Mouse (Mus musculus) monocyte, adult 5-6 weeks (primary cell): ENCODE measurements around the gene Bank1. TPM values are rescaled to one million over a fixed set of nuclear protein-coding genes. Genes with fewer than 3 reads are reported as not detected.

Experiments used
- ATAC-seq: fragments of 153-309, 156-312 bp; replicated peaks from 2 replicates; pipeline ENCODE4 v1.8.0; 2017; ENCODE audit warnings: mild to moderate bottlenecking; ENCODE audit not compliant: low TSS enrichment, insufficient number of reproducible peaks, severe bottlenecking, poor library complexity, low FRiP score
- total RNA-seq: library from RNA; stranded (forward); fragments of 200-1000, 200-491, 200-594 nt; gene quantifications from 3 replicates; pipeline ENCODE4 v1.2.3, GENCODE M21; 2017

Gene Bank1
- total RNA-seq, 1 experiment from 2014 or later = 96.7 TPM

GRCm38 (mm10) chr3:136147166-136147565, 178.7 kb downstream of the Bank1 start:
- ATAC-seq = no peak

- no peak for ATAC-seq
Measured at GRCm38 (mm10) chr3:136132013-136132412, 193.9 kb downstream of the Bank1 start.

- no peak for ATAC-seq
Measured at GRCm38 (mm10) chr3:136115478-136116215, 210.2 kb downstream of the Bank1 start.

- no peak for ATAC-seq
Measured at GRCm38 (mm10) chr3:136109411-136110139, 216.3 kb downstream of the Bank1 start.

GRCm38 (mm10) chr3:136106452-136106851, 219.4 kb downstream of the Bank1 start:
- ATAC-seq = no peak

- no peak for ATAC-seq
Measured at GRCm38 (mm10) chr3:136103339-136103738, 222.5 kb downstream of the Bank1 start.

- ATAC-seq = no peak
Measured at GRCm38 (mm10) chr3:136100973-136101500, 224.8 kb downstream of the Bank1 start.

- ATAC-seq = no peak
Measured at GRCm38 (mm10) chr3:136100292-136100691, 225.6 kb downstream of the Bank1 start.

GRCm38 (mm10) chr3:136086948-136087660, 238.8 kb downstream of the Bank1 start:
- ATAC-seq = no peak

GRCm38 (mm10) chr3:136086431-136086830, 239.4 kb downstream of the Bank1 start:
- no peak for ATAC-seq

GRCm38 (mm10) chr3:136085077-136085476, 240.8 kb downstream of the Bank1 start:
- ATAC-seq = no peak

GRCm38 (mm10) chr3:136084066-136084465, 241.8 kb downstream of the Bank1 start:
- ATAC-seq = no peak

- ATAC-seq = no peak
Measured at GRCm38 (mm10) chr3:136081264-136081663, 244.6 kb downstream of the Bank1 start.

GRCm38 (mm10) chr3:136078535-136078934, 247.3 kb downstream of the Bank1 start:
- ATAC-seq = no peak

GRCm38 (mm10) chr3:136070394-136070793, 255.5 kb downstream of the Bank1 start:
- ATAC-seq = no peak

GRCm38 (mm10) chr3:136061907-136062306, 264.0 kb downstream of the Bank1 start:
- ATAC-seq = no peak

- no peak for ATAC-seq
Measured at GRCm38 (mm10) chr3:136050635-136051034, 275.2 kb downstream of the Bank1 start.

GRCm38 (mm10) chr3:136050215-136050614, 275.7 kb downstream of the Bank1 start:
- ATAC-seq = no peak

- ATAC-seq = no peak
Measured at GRCm38 (mm10) chr3:136048026-136048425, 277.8 kb downstream of the Bank1 start.
